Mouse (Mus musculus): ENCODE data around the gene Mmp2. TPM values are rescaled to one million over a fixed set of nuclear protein-coding genes. Genes with fewer than 3 reads are reported as not detected.
"Not testable (repeated sequence)": the region's sequence is repeated elsewhere in the genome, so short reads cannot be mapped to it uniquely, and the experiment has no call there.

Gene Mmp2
- total RNA-seq (2022) = 10 to 100 TPM; 19.7 to 42.4 (median 25.2) TPM

DNA sequence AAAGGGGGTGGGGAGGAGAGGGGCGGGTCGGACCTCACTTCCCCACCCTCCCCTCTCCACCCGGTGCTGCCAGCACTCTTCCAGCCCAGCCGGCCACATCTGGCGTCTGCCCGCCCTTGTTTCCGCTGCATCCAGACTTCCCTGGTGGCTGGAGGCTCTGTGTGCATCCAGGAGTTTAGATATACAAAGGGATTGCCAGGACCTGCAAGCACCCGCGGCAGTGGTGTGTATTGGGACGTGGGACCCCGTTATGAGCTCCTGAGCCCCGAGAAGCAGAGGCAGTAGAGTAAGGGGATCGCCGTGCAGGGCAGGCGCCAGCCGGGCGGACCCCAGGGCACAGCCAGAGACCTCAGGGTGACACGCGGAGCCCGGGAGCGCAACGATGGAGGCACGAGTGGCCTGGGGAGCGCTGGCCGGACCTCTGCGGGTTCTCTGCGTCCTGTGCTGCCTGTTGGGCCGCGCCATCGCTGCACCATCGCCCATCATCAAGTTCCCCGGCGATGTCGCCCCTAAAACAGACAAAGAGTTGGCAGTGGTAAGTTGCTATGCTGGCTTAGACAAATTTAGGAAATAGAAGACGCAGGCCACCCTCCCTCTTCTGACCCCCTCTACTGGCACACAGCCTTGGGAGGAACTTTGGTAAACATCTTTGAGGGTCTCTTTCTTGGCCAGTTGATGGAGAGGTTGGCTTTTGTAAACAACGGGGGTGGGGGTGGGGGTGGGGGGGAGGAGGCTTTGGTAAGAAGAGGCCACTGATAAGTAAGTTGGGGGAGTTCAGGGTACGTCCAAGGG lies at the start of gene Mmp2:
Gene Mmp2 (plus strand): TSS at position 49 of the 792 bp plus-strand sequence.
- DNase-seq (ENCODE audit: low spot score in 2 of 2) = peak; percentile 40 to 61

DNA sequence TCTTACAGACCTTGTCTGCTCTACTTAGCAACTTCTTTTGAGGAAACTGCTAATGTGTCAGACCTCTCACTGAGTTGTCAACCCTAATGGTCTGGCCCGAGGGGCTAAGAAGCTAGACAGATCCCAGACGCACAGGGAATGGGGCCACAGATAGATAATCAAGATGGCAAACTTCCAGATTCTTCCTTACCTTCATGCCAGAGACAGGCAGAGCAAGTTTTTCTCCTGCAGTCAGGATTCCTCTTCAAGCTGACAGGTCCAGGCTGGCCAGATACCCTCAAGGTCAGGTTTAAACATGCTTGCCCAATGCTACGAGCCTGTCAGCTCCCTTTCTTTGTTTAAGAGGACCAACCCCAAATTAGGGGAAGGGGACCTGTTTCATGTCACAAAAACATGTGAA lies 46.1 kb upstream of the Mmp2 start:
- DNase-seq (ENCODE audit: low spot score in 2 of 2) = no peak

DNA sequence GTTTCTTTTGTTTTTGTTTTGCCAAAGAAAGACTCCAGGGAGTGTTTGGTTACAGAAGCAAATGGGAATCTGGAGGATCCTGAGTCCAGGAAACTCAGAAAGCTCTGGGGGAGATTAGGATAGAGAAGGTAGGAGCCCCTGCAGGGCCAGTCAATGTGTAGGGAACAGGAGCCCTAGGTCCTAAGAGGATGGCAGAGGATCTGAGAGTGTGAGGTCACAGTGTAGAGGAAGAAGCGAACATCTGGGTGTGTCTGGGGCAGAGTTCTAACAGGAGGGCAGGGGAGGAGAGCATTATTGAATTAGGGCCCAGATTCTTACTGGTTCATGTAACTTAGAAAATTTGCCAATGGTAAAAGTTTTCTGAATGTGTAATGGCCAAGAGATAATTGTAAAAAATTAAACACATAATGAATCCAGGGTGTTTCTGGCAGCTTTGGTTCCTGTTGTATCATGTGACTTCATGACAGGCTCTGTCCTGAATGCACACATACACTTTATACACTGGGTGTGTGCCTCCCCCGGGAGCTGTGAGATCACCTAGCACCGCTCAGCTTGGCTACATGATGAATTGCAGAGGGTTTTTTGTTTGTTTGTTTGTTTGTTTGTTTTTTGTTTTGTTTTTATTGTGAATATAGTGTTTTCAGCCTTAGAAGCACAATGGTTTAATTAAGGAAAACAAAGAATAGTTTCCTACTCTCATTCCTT lies 43.0 kb upstream of the Mmp2 start:
- no peak for DNase-seq (ENCODE audit: low spot score in 2 of 2)

DNA sequence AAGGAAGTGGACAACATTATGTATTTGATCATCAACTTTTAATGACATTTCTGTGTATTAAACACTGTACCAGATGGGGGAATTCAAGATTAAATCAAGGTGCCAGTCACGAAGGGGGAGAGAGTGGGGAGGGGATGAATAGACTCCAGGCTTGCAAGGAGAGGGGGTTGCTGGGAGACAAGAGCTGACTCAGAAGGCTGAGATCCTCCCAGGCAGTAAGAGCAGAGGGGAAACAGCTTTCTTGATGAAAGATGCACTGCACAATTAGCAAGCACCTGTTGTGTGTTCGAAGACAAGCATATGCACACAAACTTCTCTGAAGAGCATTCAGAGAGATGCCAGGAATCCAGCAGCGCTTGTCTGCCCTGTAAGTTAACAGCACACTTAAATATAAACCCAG lies 36.3 kb upstream of the Mmp2 start:
- no peak for DNase-seq (ENCODE audit: low spot score in 2 of 2)

DNA sequence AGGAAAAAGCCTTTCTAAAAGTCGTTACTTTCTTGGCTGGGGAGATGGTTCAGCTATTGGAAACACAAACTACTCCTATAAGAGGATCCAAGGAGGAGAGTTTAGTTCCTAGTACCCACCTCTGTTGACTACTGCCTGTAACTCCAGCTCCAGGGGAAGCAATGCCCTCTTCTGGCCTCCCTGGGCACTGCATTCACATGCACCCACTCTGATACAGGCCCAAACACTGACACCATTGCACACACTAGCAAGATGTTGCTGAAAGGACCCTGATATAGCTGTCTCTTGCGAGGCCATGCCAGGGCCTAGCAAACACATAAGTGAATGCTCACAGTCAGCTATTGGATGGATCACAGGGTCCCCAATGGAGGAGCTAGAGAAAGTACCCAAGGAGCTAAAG lies 35.1 kb upstream of the Mmp2 start:
- DNase-seq (ENCODE audit: low spot score in 2 of 2) = not testable (repeated sequence)

DNA sequence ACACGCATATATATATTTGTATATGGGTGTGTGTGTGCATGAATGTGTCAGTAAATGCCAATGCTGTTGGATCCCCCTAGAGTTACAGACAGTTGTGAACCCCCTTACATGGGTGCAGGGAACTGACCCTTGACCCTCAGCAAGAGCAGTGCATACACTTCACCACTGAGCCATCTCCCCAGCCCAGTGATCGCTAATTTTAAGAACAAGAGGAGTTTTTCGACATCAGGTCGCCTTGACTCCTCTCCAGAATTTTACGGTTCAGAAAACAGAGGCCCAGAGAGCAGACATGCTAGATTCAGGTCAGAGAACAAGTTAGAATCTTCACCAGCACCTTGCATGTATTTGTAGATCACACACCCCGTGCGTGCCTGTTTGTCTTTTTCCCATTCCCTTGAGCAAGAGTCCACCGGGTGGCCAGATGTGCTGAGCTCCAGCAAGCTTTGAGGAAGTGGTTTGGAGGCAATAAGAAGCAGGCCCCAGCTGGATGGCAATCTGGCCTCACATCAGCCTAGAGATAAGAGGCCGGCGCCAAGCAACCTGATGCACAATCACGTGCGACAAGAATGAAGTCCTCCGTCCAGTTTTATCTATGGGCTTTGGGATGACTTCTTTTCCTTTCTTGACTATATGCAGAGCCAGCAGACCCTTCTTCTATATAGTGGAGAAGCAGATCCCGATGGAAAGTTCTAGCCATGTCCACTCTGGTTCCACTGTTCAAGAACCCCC lies 33.1 kb upstream of the Mmp2 start:
- DNase-seq (ENCODE audit: low spot score in 2 of 2) = no peak

DNA sequence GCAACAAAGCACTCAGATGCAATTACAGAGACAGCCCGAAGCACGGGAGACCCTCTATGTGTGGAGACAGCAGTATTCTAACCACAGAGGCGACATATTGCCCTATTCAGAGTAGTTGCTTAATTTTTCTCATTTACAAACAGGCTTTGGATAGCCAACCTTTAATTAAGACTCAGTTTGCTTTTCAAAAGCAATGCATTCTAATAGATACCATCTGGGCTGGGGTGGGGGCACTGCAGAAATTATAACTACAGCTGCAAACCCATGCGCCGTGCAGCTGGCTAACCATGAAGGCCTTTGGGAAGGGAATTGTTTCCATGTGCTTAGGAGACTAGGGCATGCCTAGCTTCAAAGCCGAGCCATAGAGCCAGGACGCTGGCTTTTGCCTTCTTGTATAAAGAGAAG lies 29.6 kb upstream of the Mmp2 start:
- DNase-seq (ENCODE audit: low spot score in 2 of 2) = peak in 1 of 2 experiments; percentile 17

DNA sequence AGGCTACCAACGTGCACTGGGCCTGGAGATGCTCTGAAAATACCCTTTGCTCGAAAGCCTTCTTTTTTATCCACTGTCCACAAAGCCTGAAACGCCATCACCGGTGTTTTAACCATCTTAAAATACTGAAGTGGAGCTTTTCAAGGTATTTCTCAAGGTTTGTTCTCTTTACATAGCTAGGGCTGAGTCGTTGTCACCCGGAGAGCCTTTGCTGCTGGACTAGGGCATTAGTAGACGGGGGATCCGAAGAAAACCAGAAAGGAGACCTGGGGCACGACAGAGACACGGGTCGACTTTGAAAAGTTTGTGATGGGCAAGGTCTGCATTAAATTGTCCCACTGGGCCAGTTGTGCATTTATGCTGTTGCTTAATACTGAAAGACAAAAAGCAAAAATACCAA lies 27.7 kb upstream of the Mmp2 start:
- DNase-seq (ENCODE audit: low spot score in 2 of 2) = no peak

DNA sequence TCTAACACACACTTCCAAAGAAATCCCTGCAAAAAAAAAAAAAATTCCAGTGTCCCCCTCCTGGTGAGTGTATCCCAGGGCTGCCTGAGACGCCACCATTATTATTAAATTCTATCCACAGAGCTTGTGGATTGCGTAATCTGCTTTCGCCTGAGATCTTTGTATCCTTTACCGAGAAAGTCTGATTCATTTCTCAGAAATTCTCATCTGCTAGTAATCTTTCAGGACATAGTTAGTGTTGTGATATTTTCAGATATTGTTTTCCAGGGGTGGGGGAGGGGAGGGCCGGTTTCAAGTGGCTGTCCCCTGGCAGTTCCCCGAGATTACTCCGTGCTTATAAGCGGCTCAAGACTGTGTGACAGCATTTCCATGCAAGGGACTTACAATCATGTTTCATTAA lies 25.9 kb upstream of the Mmp2 start:
- no peak for DNase-seq (ENCODE audit: low spot score in 2 of 2)

DNA sequence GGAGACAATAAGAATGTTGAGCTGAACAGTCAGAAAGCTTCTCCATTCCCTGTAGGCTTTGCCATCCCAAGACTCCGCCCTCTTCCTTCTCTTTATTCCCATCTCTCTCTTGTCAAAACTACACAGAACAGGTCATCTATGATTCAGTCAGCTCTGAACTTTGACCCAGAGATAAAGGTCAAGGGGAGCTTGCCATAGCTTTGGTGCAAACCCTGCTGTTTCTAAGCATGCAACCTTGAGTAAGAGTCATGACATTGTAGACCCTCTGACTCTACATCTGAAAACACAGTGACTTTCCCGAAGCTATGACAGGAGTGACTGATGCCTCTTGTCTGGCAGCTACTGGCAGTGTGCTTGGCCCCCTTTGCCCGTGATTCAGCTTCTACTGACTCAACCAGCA lies 24.5 kb upstream of the Mmp2 start:
- DNase-seq (ENCODE audit: low spot score in 2 of 2) = no peak

DNA sequence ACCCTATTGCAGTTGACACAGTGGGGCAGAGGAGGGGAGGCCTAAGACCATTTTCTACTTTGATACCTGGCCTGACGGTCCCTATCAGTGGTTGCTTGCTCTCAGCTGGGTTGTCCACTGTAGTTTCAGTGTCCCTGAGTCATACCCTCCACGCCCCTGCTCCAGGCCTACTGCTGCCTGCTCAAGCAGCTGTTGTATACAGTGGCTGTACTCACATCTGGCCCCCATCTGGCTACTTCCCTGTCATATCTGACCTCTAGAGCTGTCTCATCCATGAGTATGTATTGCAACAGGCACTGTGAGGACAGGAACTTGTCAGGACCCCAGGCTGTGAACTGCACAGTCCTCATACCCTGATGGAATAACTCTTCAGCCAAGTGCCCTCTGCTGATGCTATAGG lies 14.3 kb upstream of the Mmp2 start:
- no peak for DNase-seq (ENCODE audit: low spot score in 2 of 2)

DNA sequence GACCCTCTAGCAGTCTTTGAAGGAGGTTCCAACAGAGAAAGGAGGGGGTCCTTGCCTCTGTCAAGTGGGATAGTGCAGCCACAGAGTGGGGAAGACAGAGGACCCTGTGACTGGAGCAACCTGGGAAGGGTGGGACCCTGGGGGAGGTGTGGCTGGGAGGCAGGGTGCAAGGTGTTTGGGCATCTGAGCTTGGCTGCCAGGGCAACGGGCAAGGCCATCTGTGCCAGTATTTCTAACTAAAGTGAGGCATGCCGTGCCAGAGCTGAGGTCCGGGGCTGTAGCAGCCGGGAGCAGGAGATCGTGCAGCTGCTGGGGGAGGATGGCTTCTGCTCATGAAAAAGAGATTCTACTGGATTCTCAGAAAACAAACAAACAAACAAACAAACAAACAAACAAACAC lies 11.4 kb upstream of the Mmp2 start:
- no peak for DNase-seq (ENCODE audit: low spot score in 2 of 2)

DNA sequence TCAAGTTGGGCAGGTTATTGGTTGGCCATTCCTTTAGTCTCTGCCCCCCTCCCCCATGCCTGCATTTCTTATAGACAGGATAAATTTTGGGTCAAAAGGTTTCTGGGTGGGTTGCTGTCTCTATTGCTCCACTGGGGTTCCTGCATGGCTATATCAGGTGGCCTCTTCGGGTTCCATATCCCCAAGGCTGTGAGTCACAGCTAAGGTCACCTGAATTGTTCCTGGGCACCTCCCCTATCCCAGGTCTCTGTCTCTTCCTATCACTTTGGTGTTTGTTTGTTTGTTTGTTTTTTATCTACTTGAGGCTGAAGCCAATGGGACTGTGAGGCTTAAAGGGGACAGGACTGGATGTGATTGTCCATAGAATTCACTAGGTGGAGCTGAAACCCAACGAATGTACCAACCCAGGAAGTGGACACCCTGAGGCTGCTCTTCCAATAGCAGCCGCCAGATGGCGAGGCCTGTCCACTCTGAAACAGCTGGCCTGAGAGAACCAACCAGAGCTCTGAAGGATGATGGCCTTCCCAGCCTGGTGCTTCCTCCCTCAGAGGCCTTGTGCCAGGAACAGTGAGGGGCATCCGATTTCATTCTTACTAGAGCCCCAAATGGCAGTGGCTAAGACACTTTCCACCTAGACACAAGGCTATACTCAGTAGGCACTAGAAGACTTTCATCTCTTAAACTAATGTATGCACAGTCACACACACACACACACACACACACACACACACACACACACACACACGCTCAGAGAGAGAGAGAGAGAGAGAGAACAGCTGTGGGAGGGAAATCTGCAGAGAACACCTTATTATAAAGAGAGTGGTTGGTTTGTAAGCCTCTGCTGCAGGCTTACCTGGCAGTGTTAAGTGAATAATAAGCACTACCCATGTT lies 8.9 kb upstream of the Mmp2 start:
- peak; percentile 81 to 88 for DNase-seq (ENCODE audit: low spot score in 2 of 2)

DNA sequence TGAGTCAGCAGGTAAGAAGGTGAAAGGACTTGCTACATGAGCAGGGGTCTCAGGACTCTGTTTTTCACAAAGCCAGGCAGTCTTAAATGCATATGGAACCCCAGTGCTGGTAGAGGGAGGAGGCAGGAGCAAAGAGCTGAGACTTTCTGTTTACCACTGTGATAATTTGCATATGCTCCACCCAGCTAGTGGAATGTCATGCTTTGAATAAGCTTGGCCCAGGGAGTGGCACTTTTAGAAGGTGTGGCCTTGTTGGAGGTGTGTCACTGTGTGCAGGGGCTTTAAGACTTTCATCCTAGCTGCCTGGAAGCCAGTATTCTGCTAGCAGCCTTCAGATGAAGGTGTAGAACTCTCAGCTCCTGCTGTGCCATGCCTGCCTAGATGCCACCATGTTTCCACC lies 5.9 kb upstream of the Mmp2 start:
- no peak for DNase-seq (ENCODE audit: low spot score in 2 of 2)

DNA sequence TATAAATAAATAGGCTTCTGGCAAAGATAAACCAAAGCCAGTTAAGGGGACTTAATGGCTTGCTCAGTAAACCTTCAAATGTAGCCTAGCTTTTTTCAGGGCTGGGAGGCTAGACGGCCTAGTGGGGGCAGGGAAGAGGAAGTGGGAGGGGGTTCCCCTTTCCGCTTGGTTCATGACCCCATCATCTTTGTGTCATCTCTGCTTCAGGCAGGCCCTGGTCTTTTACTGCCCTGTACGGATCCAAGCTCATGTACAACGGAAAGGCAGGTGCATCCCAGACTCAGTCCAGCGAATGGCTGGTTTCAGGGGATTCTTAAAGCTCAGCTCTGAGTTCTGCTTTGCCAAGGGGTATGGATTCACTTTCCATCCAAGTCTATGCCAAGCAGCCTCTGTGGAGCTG lies 4.7 kb upstream of the Mmp2 start:
- DNase-seq (ENCODE audit: low spot score in 2 of 2) = no peak

DNA sequence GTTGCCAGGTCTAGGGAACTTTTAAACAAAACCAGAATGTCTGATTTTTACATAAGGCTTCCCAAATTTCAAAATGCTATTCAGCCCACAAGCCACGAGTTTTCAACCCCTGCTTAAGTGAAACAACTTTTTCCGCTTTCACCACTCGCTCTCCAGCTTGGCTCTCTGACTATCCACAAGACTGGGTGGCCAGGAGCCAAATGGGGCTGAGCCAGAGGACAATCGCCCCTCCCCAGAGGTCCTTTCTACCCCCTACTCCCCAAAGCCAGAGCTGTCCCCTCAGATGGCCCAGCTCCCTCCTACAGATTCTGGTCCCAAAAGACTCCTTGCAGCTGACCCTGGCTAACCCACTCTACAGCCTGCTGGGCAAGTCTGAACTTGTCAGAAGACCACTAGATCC lies 1.1 kb upstream of the Mmp2 start:
- peak in 1 of 2 experiments; percentile 51 for DNase-seq (ENCODE audit: low spot score in 2 of 2)

DNA sequence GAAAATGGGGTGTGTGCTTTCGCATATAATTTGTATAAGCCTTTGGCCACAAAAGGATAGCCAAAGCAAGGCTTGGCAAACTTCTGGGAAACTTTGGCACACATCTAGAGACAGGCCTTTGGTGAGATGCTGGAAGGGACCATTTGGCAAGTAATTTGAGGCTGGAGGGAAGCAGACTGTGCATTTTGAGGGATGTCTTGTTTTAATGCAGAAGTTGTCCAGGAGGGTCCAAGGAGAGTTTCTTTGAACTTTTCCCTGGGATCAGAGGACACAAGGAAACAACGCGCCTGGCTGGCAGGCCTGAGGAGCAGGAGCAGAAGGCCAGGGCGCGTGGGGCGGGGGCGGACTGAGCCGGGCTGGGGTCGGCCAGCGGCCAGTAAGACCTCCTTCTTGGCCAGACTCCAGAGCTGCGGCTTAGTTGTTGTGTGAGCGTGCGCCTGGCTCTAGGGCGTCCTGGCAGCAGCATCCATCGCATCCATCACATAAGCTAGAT lies 1.2 kb downstream of the Mmp2 start:
- DNase-seq (ENCODE audit: low spot score in 2 of 2) = peak in 1 of 2 experiments; percentile 58

DNA sequence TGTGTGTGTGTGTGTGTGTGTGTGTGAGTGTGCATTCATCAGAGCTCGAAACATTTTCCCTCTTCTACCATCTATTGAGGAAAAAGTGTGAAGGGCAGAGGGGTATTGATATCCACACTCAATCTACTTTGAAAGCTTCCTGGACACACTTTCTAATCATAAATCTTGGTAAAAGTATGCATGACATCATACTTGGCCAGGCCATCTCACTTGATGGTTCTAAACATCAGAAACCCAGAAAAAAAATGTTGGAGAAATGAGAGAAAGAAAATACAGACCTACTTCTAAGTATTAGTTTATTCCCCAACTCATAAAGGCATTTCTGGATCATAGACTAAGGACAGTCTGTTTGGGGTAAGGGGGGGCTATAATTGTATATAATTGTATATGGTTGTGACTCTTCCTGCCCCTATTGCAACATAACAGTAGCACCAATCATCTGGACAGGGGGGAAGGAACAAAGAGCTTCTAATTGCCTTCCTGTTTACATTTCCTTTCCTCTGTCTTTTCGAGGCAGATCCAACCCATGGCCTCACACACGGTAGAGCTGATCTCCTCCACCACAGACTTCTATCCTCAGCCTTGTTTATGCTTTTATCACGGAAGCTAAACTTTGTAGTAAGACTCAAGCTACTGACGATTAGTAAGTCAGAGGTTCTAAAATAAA lies 7.1 kb downstream of the Mmp2 start:
- no peak for DNase-seq (ENCODE audit: low spot score in 2 of 2)

DNA sequence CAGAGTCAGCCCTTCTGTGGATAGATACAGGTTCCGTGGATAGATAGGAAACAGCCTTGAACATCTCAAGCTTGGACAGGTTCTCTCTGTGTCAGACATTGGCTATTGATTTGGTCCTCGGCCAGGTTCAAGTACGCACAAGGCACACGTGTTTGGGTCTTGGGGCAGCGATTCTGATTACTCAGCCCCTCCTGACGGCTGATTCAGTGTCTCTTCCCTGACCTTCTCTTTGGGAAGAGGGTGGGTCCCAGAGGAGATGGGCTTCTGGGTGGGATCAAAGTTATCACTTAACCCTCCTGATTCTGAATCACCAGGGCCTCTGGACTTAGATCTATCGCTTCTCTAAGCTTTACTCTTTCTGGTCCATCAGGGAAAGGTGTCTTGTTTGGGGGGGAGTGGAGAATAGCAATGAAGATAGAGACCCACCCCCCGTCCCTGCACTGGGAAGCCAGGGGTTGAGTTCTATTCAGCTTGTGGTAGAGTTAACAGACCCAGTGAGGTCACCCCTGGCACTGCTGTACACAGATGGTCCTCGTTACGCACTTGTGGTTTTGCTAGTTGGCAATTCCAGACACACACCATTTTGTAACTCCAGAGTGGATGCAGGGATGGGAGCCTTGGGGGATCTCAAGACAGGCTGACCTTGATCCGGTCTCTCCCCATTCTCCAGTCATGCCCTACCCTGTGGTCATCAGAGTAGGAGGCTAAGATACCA lies 7.9 kb downstream of the Mmp2 start:
- DNase-seq (ENCODE audit: low spot score in 2 of 2) = peak; percentile 48 to 49

DNA sequence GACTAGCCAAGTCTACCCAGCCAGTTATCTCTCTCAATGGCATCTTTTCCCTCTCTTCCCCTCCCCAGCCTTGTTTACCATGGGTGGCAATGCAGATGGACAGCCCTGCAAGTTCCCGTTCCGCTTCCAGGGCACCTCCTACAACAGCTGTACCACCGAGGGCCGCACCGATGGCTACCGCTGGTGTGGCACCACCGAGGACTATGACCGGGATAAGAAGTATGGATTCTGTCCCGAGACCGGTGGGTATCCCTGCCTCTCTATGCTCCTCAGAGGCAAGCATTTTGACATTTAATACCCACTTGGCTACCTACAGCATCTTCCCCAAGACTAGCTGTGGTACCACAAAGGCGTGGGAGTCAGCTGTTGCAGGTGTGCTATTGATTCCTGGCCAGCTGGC lies 8.8 kb downstream of the Mmp2 start:
- DNase-seq (ENCODE audit: low spot score in 2 of 2) = no peak

Data from gastrocnemius, adult 8-10 months (tissue).